ENCODE assay signal across 16 mouse cellular contexts in the genomic region with DNA sequence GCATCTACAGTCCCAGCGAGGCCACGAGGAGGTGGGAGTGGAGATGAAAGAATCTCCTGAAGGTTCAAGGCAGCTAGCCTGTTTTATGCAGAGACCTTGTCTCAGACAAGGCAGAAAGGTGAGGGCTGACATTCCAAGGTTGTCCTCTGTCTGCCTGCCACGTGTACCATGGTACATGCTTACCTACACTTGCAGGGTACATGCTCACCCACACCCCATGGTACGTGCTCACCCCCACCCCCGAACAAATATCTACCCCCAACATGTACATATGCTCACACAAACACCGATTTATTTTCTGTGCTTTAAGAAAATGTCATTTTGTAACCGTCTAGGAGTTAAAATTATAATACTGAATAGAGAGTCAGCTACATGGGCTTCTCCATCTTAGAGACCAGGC.
DNase-seq lines count a peak whose midpoint lies in the region; ATAC-seq lines count a peak whose summit lies in the region.
"Had no signal": no experiment of that assay in that cellular context is flagged by ENCODE, and none has a peak within 500 bp of the region (broad histone marks: within the 10 kb centered on the region; RNA-seq: fewer than 3 reads in every experiment).

No protein-coding gene starts in this region.

- no peak overlapping the region for H3K4me3 ChIP-seq in forebrain, embryonic 11.5 days (ENCODE audit: low read depth, low read length)
- no peak overlapping the region for H3K4me3 ChIP-seq in forebrain, embryonic 14.5 days (ENCODE audit: low read depth, low read length)
- H3K4me3 ChIP-seq in hindbrain, embryonic 10.5 days: no peak overlapping the region
- H3K4me3 ChIP-seq in hindbrain, embryonic 12.5 days: no peak overlapping the region
- no peak overlapping the region for H3K4me3 ChIP-seq in embryonic facial prominence, embryonic 10.5 days
- no peak overlapping the region for H3K4me3 ChIP-seq in midbrain, embryonic 13.5 days (replicated peaks)
- H3K4me3 ChIP-seq: heart, embryonic 12.5 days; intestine, embryonic 15.5 days; liver, embryonic 13.5 days had no signal

- 87% methylated on average over 7 of the region's 7 CpGs for WGBS in forebrain, embryonic 11.5 days
- 81% methylated on average over 7 of the region's 7 CpGs for WGBS in forebrain, embryonic 14.5 days
- 82% methylated on average over 7 of the region's 7 CpGs for WGBS in hindbrain, embryonic 10.5 days
- 75% methylated on average over 7 of the region's 7 CpGs for WGBS in hindbrain, embryonic 12.5 days
- 85% methylated on average over 7 of the region's 7 CpGs for WGBS in embryonic facial prominence, embryonic 10.5 days
- WGBS in midbrain, embryonic 13.5 days: 70% methylated on average over 7 of the region's 7 CpGs

- H3K9me3 ChIP-seq in forebrain, embryonic 11.5 days (ENCODE audit: control insufficient read depth, low read length): no peaks in the 10 kb centered on the region
- no peaks in the 10 kb centered on the region for H3K9me3 ChIP-seq in forebrain, embryonic 14.5 days (replicated peaks; ENCODE audit: control insufficient read depth, low read length)
- no peaks in the 10 kb centered on the region for H3K9me3 ChIP-seq in hindbrain, embryonic 10.5 days
- H3K9me3 ChIP-seq in hindbrain, embryonic 12.5 days (replicated peaks): no peaks in the 10 kb centered on the region
- H3K9me3 ChIP-seq in embryonic facial prominence, embryonic 10.5 days: no peaks in the 10 kb centered on the region
- H3K9me3 ChIP-seq in midbrain, embryonic 13.5 days: no peaks in the 10 kb centered on the region
- H3K9me3 ChIP-seq: heart, embryonic 12.5 days; intestine, embryonic 15.5 days; liver, embryonic 13.5 days had no signal

- H3K36me3 ChIP-seq in forebrain, embryonic 11.5 days (ENCODE audit: control insufficient read depth, insufficient read depth, low read length): no peaks in the 10 kb centered on the region
- H3K36me3 ChIP-seq in forebrain, embryonic 14.5 days (ENCODE audit: control insufficient read depth, insufficient read depth, low read length): no peaks in the 10 kb centered on the region
- no peaks in the 10 kb centered on the region for H3K36me3 ChIP-seq in hindbrain, embryonic 10.5 days
- H3K36me3 ChIP-seq in hindbrain, embryonic 12.5 days: no peaks in the 10 kb centered on the region
- no peaks in the 10 kb centered on the region for H3K36me3 ChIP-seq in embryonic facial prominence, embryonic 10.5 days (replicated peaks)
- H3K36me3 ChIP-seq in midbrain, embryonic 13.5 days: no peaks in the 10 kb centered on the region
- H3K36me3 ChIP-seq: heart, embryonic 12.5 days; intestine, embryonic 15.5 days; liver, embryonic 13.5 days had no signal

- no peak overlapping the region for H3K9ac ChIP-seq in forebrain, embryonic 11.5 days (ENCODE audit: low read length)
- no peak overlapping the region for H3K9ac ChIP-seq in forebrain, embryonic 14.5 days (ENCODE audit: low read length)
- H3K9ac ChIP-seq in hindbrain, embryonic 12.5 days: no peak overlapping the region
- H3K9ac ChIP-seq in midbrain, embryonic 13.5 days (replicated peaks): no peak overlapping the region
- H3K9ac ChIP-seq: heart, embryonic 12.5 days; intestine, embryonic 15.5 days; liver, embryonic 13.5 days had no signal

- H3K4me1 ChIP-seq in forebrain, embryonic 11.5 days (replicated peaks; ENCODE audit: control insufficient read depth, insufficient read depth, low read length): peaks cover 11% of the 10 kb centered on the region
- peaks cover 4% of the 10 kb centered on the region; the same call in 1 of the 2 replicates for H3K4me1 ChIP-seq in forebrain, embryonic 14.5 days (ENCODE audit: control insufficient read depth, insufficient read depth, low read length)
- H3K4me1 ChIP-seq in hindbrain, embryonic 10.5 days (replicated peaks): peaks cover 54% of the 10 kb centered on the region
- peaks cover 19% of the 10 kb centered on the region for H3K4me1 ChIP-seq in hindbrain, embryonic 12.5 days
- H3K4me1 ChIP-seq in embryonic facial prominence, embryonic 10.5 days: peaks cover 34% of the 10 kb centered on the region
- H3K4me1 ChIP-seq in midbrain, embryonic 13.5 days (replicated peaks): peaks cover 17% of the 10 kb centered on the region

- DNase-seq in forebrain, embryonic 11.5 days (ENCODE audit: low spot score): no peak
- no peak for DNase-seq in forebrain, embryonic 14.5 days (ENCODE audit: low spot score)
- no peak for DNase-seq in hindbrain, embryonic 10.5 days (ENCODE audit: low spot score)
- DNase-seq in embryonic facial prominence, embryonic 10.5 days (ENCODE audit: low spot score): no peak
- DNase-seq in ovary, postnatal 14 days (ENCODE audit: low spot score): no peak
- DNase-seq: cerebellum, adult 11-12 months; kidney, postnatal 4 days; liver, embryonic 13.5 days; lung, adult 2 months; lung, postnatal 14 days; right cerebral cortex, postnatal 14 days; spleen, adult 18-20 months had no signal

- no peaks in the 10 kb centered on the region for H3K27me3 ChIP-seq in forebrain, embryonic 11.5 days (ENCODE audit: control insufficient read depth, insufficient read depth, low read length)
- H3K27me3 ChIP-seq in forebrain, embryonic 14.5 days (replicated peaks; ENCODE audit: control insufficient read depth, insufficient read depth, low read length): no peaks in the 10 kb centered on the region
- no peaks in the 10 kb centered on the region for H3K27me3 ChIP-seq in hindbrain, embryonic 10.5 days (ENCODE audit: insufficient read depth, poor library complexity, severe bottlenecking)
- no peaks in the 10 kb centered on the region for H3K27me3 ChIP-seq in hindbrain, embryonic 12.5 days
- H3K27me3 ChIP-seq in embryonic facial prominence, embryonic 10.5 days (replicated peaks; ENCODE audit: low read depth, poor library complexity, severe bottlenecking): no peaks in the 10 kb centered on the region
- H3K27me3 ChIP-seq in midbrain, embryonic 13.5 days: no peaks in the 10 kb centered on the region
- H3K27me3 ChIP-seq: heart, embryonic 12.5 days; intestine, embryonic 15.5 days; liver, embryonic 13.5 days had no signal

- ATAC-seq in forebrain, embryonic 11.5 days (replicated peaks; ENCODE audit: low FRiP score): no peak
- no peak for ATAC-seq in forebrain, embryonic 14.5 days
- no peak for ATAC-seq in hindbrain, embryonic 12.5 days (ENCODE audit: low FRiP score)
- peak; percentile 37; the same call in 1 of the 2 replicates for ATAC-seq in midbrain, embryonic 13.5 days

- no peak overlapping the region for H3K4me2 ChIP-seq in forebrain, embryonic 11.5 days (ENCODE audit: low read depth, low read length, severe bottlenecking)
- no peak overlapping the region for H3K4me2 ChIP-seq in forebrain, embryonic 14.5 days (ENCODE audit: low read length)
- no peak overlapping the region for H3K4me2 ChIP-seq in hindbrain, embryonic 12.5 days (replicated peaks)
- no peak overlapping the region for H3K4me2 ChIP-seq in midbrain, embryonic 13.5 days (replicated peaks)
- H3K4me2 ChIP-seq: heart, embryonic 12.5 days; intestine, embryonic 15.5 days; liver, embryonic 13.5 days had no signal

- peak overlapping the region; percentile 32; the same call in 1 of the 2 replicates for H3K27ac ChIP-seq in forebrain, embryonic 11.5 days (ENCODE audit: low read depth, low read length)
- no peak overlapping the region for H3K27ac ChIP-seq in forebrain, embryonic 14.5 days (ENCODE audit: low read depth, low read length)
- peak overlapping the region; percentile 87 for H3K27ac ChIP-seq in hindbrain, embryonic 10.5 days
- H3K27ac ChIP-seq in hindbrain, embryonic 12.5 days: no peak overlapping the region
- H3K27ac ChIP-seq in embryonic facial prominence, embryonic 10.5 days (replicated peaks): peak overlapping the region; percentile 15
- H3K27ac ChIP-seq in midbrain, embryonic 13.5 days: peak overlapping the region; percentile 49
- H3K27ac ChIP-seq: liver, embryonic 13.5 days had no signal

Comparison
In these comparisons a context has a peak if more than half of its experiments do, and no peak if none do; other contexts are left out.
1. H3K27ac ChIP-seq: peak in forebrain, embryonic 11.5 days (single experiment), hindbrain, embryonic 10.5 days (single experiment), embryonic facial prominence, embryonic 10.5 days (single experiment) and midbrain, embryonic 13.5 days (single experiment); none in forebrain, embryonic 14.5 days (single experiment) and hindbrain, embryonic 12.5 days (single experiment).